Mouse (Mus musculus): ENCODE measurements at regions not wholly inside any gene's neighbourhood (a gene's known extent, or its start where the extent isn't known, plus 50 kb on each side); places are given as distances from the start of the nearest gene placed in this dataset.

DNA sequence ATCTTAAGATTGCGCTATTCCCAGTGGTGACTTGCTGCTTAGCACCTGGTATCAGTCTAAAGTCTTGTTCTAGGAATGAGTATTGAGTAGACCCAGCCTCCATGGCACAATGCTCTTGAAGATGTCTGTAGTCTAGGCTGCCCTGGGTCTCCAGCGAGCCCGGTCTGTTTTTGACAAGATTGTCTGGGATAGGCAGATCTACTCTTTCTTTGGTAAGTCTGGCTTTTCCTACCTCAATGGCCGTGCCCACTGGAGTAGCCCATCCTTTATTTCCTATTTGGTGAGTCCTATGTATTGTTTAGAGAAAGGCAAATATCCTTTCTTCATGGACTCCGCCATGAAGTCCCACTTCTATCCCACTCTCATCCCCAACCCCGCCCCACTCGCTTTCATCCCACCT is 227.2 kb upstream of the Ccdc122 start:
- H3K27ac ChIP-seq: no peak overlapping the region
- DNase-seq: no peak
- H3K4me3 ChIP-seq: no peak overlapping the region
- intact Hi-C loops (cut with DNase I): no loop called here
- no peak for TF ChIP-seq CTCF (IDR thresholded peaks at IDR 0.05)

GRCm38 (mm10) chr14:76805151-76805785 is 231.3 kb upstream of the Ccdc122 start:
- H3K27ac ChIP-seq: peak overlapping the region; percentile 82
- no peak overlapping the region for H3K4me3 ChIP-seq
- intact Hi-C loops (cut with DNase I): no loop called here
- no peak for DNase-seq
- no peak for TF ChIP-seq CTCF (IDR thresholded peaks at IDR 0.05)

DNA sequence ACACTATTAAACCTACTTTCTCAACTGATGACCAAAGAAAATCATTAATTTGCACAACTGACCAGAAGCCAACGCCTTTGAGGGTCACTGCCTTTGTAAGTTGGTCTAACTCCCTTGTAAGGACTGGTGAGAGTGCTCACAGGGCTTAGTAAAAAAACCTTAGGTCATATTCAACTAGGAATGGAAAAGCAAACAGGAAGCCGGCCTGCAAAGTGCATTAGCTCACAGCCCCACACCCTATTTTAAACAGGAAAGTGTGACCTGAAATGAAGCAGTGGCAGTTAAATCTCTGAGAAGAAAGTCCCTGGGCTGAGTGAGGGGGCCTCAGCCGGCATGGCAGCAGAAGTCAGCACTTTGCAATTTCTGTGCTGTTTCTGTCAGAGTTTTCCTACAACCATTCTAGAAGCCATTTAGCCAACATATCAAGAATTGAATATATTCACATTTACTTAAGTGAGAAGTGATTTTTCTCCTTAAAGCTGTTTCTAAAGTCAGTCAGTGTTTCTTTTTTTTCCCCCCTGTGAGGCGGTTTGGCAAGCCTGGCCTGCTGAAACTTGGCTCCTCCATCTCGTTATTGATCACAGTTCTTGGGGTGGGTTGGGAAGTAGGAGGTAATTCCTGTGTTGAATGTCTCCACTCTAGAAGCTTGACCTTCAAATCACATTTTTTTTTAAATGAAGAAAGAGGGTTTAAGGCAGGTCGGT is 232.0 kb upstream of the Ccdc122 start:
- intact Hi-C loops (cut with DNase I): no loop called here
- DNase-seq: no peak
- Histone ChIP-seq H3K4me3 (no peak overlapping the region), H3K27ac (peak overlapping the region; percentile 82)
- no peak for TF ChIP-seq CTCF (IDR thresholded peaks at IDR 0.05)

GRCm38 (mm10) chr14:76800181-76800580 is 236.4 kb upstream of the Ccdc122 start:
- no peak for TF ChIP-seq CTCF (IDR thresholded peaks at IDR 0.05)
- DNase-seq: no peak
- intact Hi-C loops (cut with DNase I): no loop called here
- Histone ChIP-seq H3K4me3 (no peak overlapping the region), H3K27ac (peak overlapping the region; percentile 35)

GRCm38 (mm10) chr14:76799741-76800140 is 236.8 kb upstream of the Ccdc122 start:
- no peak for TF ChIP-seq CTCF (IDR thresholded peaks at IDR 0.05)
- Histone ChIP-seq H3K4me3 (no peak overlapping the region), H3K27ac (peak overlapping the region; percentile 35)
- intact Hi-C loops (cut with DNase I): no loop called here
- no peak for DNase-seq

GRCm38 (mm10) chr14:76798925-76799428 is 237.6 kb upstream of the Ccdc122 start:
- no peak for TF ChIP-seq CTCF (IDR thresholded peaks at IDR 0.05)
- Histone ChIP-seq H3K27ac (peak overlapping the region; percentile 35; the same call in 1 of the 2 replicates), H3K4me3 (no peak overlapping the region)
- intact Hi-C loops (cut with DNase I): no loop called here
- DNase-seq: no peak

DNA sequence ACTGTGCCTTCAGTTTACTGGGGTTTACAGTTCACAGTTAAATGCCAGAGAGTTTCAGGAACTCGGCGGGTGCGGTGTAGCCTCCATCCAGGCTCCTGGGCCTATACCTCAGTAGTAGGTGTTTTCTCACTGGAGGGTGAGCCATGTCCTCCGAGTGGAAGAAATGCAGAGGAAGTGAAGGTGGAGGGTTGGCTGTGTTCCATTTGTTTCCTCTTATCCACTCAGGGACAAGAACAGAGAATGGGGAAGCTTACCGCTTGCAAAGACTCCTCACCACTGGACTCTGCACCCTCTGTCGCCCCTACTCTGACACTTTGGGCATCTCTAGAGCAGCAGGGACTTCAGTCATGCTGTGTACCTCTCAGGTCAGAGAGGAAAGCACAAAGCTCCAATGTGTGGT is 238.1 kb upstream of the Ccdc122 start:
- intact Hi-C loops (cut with DNase I): no loop called here
- Histone ChIP-seq H3K4me3 (no peak overlapping the region), H3K27ac (no peak overlapping the region; the same call in 1 of the 2 replicates)
- DNase-seq: no peak
- TF ChIP-seq CTCF (IDR thresholded peaks at IDR 0.05): no peak

- Histone ChIP-seq H3K4me3 (no peak overlapping the region), H3K27ac (no peak overlapping the region)
- no peak for DNase-seq
- TF ChIP-seq CTCF (IDR thresholded peaks at IDR 0.05): no peak
- intact Hi-C loops (cut with DNase I): no loop called here
Observed at GRCm38 (mm10) chr14:76797518-76797917, 239.1 kb upstream of the Ccdc122 start.

GRCm38 (mm10) chr14:76791811-76792571 is 235.3 kb upstream of the Serp2 start:
- intact Hi-C loops (cut with DNase I): no loop called here
- TF ChIP-seq CTCF (IDR thresholded peaks at IDR 0.05): no peak

GRCm38 (mm10) chr14:76789376-76789775 is 232.7 kb upstream of the Serp2 start:
- TF ChIP-seq CTCF (IDR thresholded peaks at IDR 0.05): no peak
- no peak overlapping the region; the same call in 1 of the 2 replicates for H3K27ac ChIP-seq
- intact Hi-C loops (cut with DNase I): no loop called here
- H3K4me3 ChIP-seq: no peak overlapping the region
- no peak for DNase-seq

More at GRCm38 (mm10) chr14:76791811-76792571, 235.3 kb upstream of the Serp2 start:
- DNase-seq: no peak
- H3K4me3 ChIP-seq: no peak overlapping the region
- peak overlapping the region; percentile 28; the same call in 1 of the 2 replicates for H3K27ac ChIP-seq

DNA sequence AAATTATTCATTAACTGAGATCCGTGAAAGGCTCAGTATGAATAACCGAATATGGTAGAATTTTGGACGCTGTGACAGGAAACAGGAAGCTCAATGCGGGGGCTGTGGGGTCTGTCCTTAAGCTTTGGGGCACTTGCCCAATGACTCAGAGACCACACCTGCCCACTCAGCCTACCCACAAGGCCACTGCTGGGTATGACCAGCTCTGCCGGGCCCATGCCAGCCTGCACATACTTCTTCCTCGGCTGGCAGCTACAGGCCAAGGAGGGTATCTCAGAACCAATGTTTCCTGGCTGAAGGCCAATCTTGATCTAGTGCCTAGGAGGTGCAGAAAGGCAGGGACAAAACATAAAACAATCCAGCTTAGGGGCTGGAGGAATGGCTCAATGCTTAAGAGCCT is 230.9 kb upstream of the Serp2 start:
- Histone ChIP-seq H3K4me3 (no peak overlapping the region), H3K27ac (peak overlapping the region; percentile 61; the same call in 1 of the 2 replicates)
- no peak for DNase-seq
- no peak for TF ChIP-seq CTCF (IDR thresholded peaks at IDR 0.05)
- intact Hi-C loops (cut with DNase I): no loop called here

- H3K27ac ChIP-seq: no peak overlapping the region
- intact Hi-C loops (cut with DNase I): no loop called here
- DNase-seq: no peak
- no peak for TF ChIP-seq CTCF (IDR thresholded peaks at IDR 0.05)
- no peak overlapping the region for H3K4me3 ChIP-seq
Observed at GRCm38 (mm10) chr14:76786214-76786613, 229.5 kb upstream of the Serp2 start.

GRCm38 (mm10) chr14:76781524-76781880 is 224.8 kb upstream of the Serp2 start:
- intact Hi-C loops (cut with DNase I): no loop called here
- DNase-seq: no peak
- TF ChIP-seq CTCF (IDR thresholded peaks at IDR 0.05): no peak
- Histone ChIP-seq H3K27ac (0 out of 2 replicates have a peak overlapping the region, but pooled peaks have one; percentile 25), H3K4me3 (no peak overlapping the region)
